Mouse (Mus musculus): Measurements from ENCODE around the gene Adk.

DNA sequence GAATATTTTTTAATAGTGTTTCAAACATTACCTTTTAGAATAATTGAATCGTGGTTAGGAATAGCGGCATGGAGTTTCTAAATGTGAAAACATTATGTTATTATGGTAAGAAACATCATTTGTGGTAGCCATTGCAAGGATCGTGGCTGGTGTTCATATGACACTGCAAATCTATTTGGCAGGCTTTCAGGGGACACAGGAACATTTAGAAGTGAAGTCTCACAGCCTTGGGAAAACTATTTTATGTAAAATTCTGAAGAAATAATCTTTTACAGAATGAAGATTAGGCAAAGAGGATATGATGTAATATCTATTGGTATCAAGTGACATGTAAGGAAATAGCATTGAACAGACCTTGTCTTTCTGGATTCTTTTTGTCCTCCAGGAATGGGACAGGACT lies 262.1 kb downstream of the Adk start:
- TF ChIP-seq POLR2A (IDR thresholded peaks at IDR 0.05; ENCODE audit: borderline replicate concordance, insufficient read depth, low read length) (no peak), CTCF (IDR thresholded peaks at IDR 0.05; ENCODE audit: borderline replicate concordance, insufficient read depth, low read depth, low read length) (no peak)
